Mouse (Mus musculus): Measurements from ENCODE around the gene Olfr1106. TPM values are rescaled to one million over a fixed set of nuclear protein-coding genes. Genes with fewer than 3 reads are reported as not detected.

The Olfr1106 gene
- polyA plus RNA-seq (2017; shearing (Covaris generic)) = not detected

DNA sequence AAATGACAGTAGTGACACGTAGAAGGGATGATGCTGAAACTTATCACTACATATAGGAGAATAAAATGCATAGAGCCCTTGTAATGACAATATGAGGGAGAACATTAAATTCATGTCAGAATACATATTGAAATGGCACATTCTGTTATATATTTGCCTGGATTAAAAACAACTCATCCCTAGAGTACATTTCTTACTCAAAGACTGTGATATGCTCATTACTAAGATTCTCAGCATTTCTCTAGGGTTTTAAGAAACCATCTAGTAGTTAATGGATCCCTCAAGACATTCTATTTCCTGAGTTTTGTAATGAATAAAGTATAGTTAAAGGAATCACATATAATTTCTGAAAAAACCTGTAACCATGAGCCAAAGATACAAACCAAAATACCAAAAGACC, at the start of gene Olfr1106:
Olfr1106 (minus strand) TSS at position 101 of the 400 bp plus-strand sequence.

DNA sequence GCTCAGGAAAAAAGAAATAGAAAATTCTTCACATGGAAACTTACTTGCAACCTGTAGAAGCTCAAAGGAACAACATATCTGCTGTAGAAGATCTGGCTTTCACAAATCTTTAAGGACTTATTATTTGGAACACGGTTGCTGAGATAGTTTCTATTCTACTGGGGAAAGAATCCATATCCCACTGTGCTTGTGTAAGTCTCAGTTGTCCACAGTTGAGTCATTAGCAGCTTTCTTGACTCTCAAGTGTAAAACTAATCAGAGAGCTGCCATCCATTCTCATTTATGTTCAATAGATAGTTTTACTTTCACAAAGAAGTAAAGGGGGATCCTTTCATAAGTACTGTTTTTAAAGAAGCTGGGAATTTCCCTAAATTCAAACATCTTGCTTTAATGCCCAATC, 43.8 kb upstream of the Olfr1106 start, which contains the start of gene Olfr1109:
Olfr1109 (minus strand) TSS at position 101 of the 400 bp plus-strand sequence.

DNA sequence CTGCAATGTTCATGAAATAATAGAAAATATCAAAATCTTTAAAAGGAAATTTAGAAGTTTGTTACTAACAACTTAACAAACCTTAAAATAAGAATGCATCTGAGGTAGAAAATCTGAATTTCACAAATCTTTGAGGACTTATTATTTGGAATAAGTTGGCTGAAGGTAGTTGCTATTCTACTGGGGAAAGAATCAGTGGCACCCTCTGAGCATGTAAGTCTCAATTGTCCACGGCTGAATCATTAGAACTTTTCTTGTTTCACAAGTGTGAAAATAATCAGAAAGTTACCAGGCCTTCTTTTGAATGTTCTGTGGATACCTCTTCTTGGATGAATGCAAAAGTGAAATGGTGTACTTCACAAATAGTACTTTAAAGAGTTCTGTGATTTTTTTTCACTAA, 23.6 kb upstream of the Olfr1106 start, which contains the start of gene Olfr1107:
Olfr1107 (minus strand) TSS at position 101 of the 400 bp plus-strand sequence.

DNA sequence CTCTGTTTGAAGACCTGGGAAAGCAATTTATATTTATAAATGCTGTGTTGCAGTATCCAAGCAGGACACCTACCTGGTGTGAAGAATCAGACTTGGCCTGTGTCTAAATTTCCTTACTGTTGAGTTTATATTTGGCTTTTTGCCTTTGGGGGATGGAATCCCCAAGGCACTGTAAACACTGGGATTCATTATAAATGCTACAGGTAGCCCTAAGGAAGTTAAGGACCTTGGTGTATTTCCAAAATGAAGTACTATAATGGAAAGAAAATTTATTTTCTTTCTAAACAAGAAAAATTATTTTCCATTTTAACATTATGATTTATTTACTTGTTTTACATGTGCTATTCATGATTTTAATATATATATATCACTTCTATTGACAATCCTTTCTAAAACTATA, 15.6 kb downstream of the Olfr1106 start, which contains the start of gene Olfr1105:
Olfr1105 (minus strand) TSS at position 101 of the 400 bp plus-strand sequence.

GRCm38 (mm10) chr2:87026980-87027379, 25.1 kb downstream of the Olfr1106 start, which contains the start of gene Olfr1104:
Olfr1104 (minus strand) TSS chr2:87027080.

DNA sequence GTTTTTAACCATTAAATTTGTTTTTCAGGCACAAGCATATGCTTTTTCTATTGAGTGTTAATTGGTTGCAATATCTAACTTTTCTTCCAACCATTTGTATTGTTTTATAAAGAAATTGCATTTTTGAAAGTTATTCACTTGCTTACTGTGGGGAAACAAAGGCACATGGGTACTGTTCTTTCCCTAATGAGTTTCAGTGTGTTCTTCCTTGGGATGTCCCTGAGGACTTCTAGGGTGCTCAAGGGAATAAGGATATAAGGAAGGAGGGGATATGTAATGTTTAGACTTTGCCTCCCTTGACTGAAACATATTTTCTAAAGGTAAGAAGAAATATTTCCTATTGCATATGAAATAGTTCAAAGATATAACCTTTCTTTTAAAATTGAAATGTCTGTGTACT, 54.0 kb downstream of the Olfr1106 start, which contains the start of gene Olfr1102:
Olfr1102 (plus strand) TSS at position 301 of the 400 bp plus-strand sequence.

Other genes with a start within 250 kb of the Olfr1106 start
- gene Olfr141, start 242.3 kb downstream of the Olfr1106 start, polyA plus RNA-seq (2017; shearing (Covaris generic)) = not detected
- gene Olfr1094, start 227.6 kb downstream of the Olfr1106 start, polyA plus RNA-seq (2017; shearing (Covaris generic)) = not detected
- gene Olfr1095, start 200.6 kb downstream of the Olfr1106 start, polyA plus RNA-seq (2017; shearing (Covaris generic)) = not detected
- gene Gm13723, start 177.5 kb downstream of the Olfr1106 start, polyA plus RNA-seq (2017; shearing (Covaris generic)) = not detected
- gene Olfr1097, start 160.1 kb downstream of the Olfr1106 start, polyA plus RNA-seq (2017; shearing (Covaris generic)) = 0.11 TPM
- not detected for gene Olfr1098, start 127.7 kb downstream of the Olfr1106 start, polyA plus RNA-seq (2017; shearing (Covaris generic))
- gene Olfr1099, start 91.6 kb downstream of the Olfr1106 start, polyA plus RNA-seq (2017; shearing (Covaris generic)) = not detected
- not detected for gene Olfr1100, start 72.3 kb downstream of the Olfr1106 start, polyA plus RNA-seq (2017; shearing (Covaris generic))
- gene Olfr1101, start 61.1 kb downstream of the Olfr1106 start, polyA plus RNA-seq (2017; shearing (Covaris generic)) = not detected
- gene Olfr1102, start 53.9 kb downstream of the Olfr1106 start, polyA plus RNA-seq (2017; shearing (Covaris generic)) = not detected
- gene Olfr1104, start 25.2 kb downstream of the Olfr1106 start, polyA plus RNA-seq (2017; shearing (Covaris generic)) = not detected
- 0.16 TPM for gene Olfr1105, start 15.7 kb downstream of the Olfr1106 start, polyA plus RNA-seq (2017; shearing (Covaris generic))
- gene Olfr1107, start 23.5 kb upstream of the Olfr1106 start, polyA plus RNA-seq (2017; shearing (Covaris generic)) = not detected
- not detected for gene Olfr1109, start 43.7 kb upstream of the Olfr1106 start, polyA plus RNA-seq (2017; shearing (Covaris generic))
- not detected for gene Olfr259, start 62.3 kb upstream of the Olfr1106 start, polyA plus RNA-seq (2017; shearing (Covaris generic))
- gene Olfr1110, start 88.0 kb upstream of the Olfr1106 start, polyA plus RNA-seq (2017; shearing (Covaris generic)) = not detected
- not detected for gene Olfr1111, start 100.4 kb upstream of the Olfr1106 start, polyA plus RNA-seq (2017; shearing (Covaris generic))
- not detected for gene Olfr1112, start 135.5 kb upstream of the Olfr1106 start, polyA plus RNA-seq (2017; shearing (Covaris generic))
- gene Olfr1113, start 156.7 kb upstream of the Olfr1106 start, polyA plus RNA-seq (2017; shearing (Covaris generic)) = not detected
- gene Olfr1115, start 195.7 kb upstream of the Olfr1106 start, polyA plus RNA-seq (2017; shearing (Covaris generic)) = not detected
- gene Olfr1116, start 215.3 kb upstream of the Olfr1106 start, polyA plus RNA-seq (2017; shearing (Covaris generic)) = 0.15 TPM

Measured in effector memory CD4-positive, alpha-beta T cell, adult 5 months (primary cell).